Mouse (Mus musculus) forebrain, embryonic 16.5 days (tissue): ENCODE measurements around the gene Zscan4b. TPM values are rescaled to one million over a fixed set of nuclear protein-coding genes. Genes with fewer than 3 reads are reported as not detected.
"Not testable (repeated sequence)": the region's sequence is repeated elsewhere in the genome, so short reads cannot be mapped to it uniquely, and the experiment has no call there.

ENCODE experiments used
- ATAC-seq: fragments of 200-750 bp; cut with Nextera tagmentation; 2 replicates; pipeline ENCODE4 v1.8.0; 2017; ENCODE audit warnings: mild to moderate bottlenecking, moderate library complexity
- H3K27ac ChIP-seq: fragments of 300-500 bp; sonication (generic); 2 replicates; pipeline ENCODE4 v1.5.1; 2014; ENCODE audit warnings: low read length, control low read depth
- H3K27me3 ChIP-seq: fragments of 300-500 bp; sonication (generic); replicated peaks from 2 replicates; pipeline ENCODE4 v1.6.1; 2014; ENCODE audit warnings: low read length; ENCODE audit not compliant: control insufficient read depth, insufficient read depth
- H3K36me3 ChIP-seq: fragments of 300-500 bp; sonication (generic); 2 replicates; pipeline ENCODE4 v1.6.1; 2014; ENCODE audit not compliant: control insufficient read depth, insufficient read depth
- H3K4me1 ChIP-seq: fragments of 300-500 bp; sonication (generic); replicated peaks from 2 replicates; pipeline ENCODE4 v1.6.1; 2014; ENCODE audit warnings: low read length; ENCODE audit not compliant: control insufficient read depth, insufficient read depth
- H3K4me2 ChIP-seq: fragments of 300-500 bp; sonication (generic); 2 replicates; pipeline ENCODE4 v1.6.1; 2014; ENCODE audit warnings: mild to moderate bottlenecking, low read length, control low read depth
- H3K4me3 ChIP-seq: fragments of 300-500 bp; sonication (generic); replicated peaks from 2 replicates; pipeline ENCODE4 v1.5.1; 2014; ENCODE audit warnings: mild to moderate bottlenecking, low read length, control low read depth
- H3K9ac ChIP-seq: fragments of 300-500 bp; sonication (generic); replicated peaks from 2 replicates; pipeline ENCODE4 v1.6.1; 2014; ENCODE audit warnings: low read depth, low read length, control low read depth
- H3K9me3 ChIP-seq: fragments of 300-500 bp; sonication (generic); 2 replicates; pipeline ENCODE4 v1.6.1; 2016; ENCODE audit warnings: low read length; ENCODE audit not compliant: control insufficient read depth
- WGBS: fragments of 180-500 bp; shearing (Covaris S2); extraction: QIAGEN DNeasy Blood & Tissue Kit; methylation state at CpG from one replicate; pipeline ENCODE4 v1.1.7; 2014; 5-methylcytosine and 5-hydroxymethylcytosine counted together
- polyA plus RNA-seq: library from polyadenylated mRNA; unstranded; fragments of >200 nt; fragmentation: Nextera tagmentation; extraction: Ambion mirVana; gene quantifications from 2 replicates; pipeline ENCODE4 v1.2.1, GENCODE M21; 2015

Zscan4b gene
- not detected in 2 replicates for polyA plus RNA-seq

GRCm38 (mm10) chr7:10904950-10905349 is at the start of gene Zscan4b:
Gene Zscan4b (minus strand): TSS chr7:10905050.
- H3K4me1 ChIP-seq, H3K4me2 ChIP-seq, H3K9me3 ChIP-seq, H3K27me3 ChIP-seq, H3K9ac ChIP-seq, H3K27ac ChIP-seq, H3K36me3 ChIP-seq, H3K4me3 ChIP-seq, ATAC-seq: not testable (repeated sequence)
- WGBS = 100% methylated on average over 1 of the region's 1 CpGs

Other genes with a start within 250 kb of the Zscan4b start
- gene Nlrp4b, start 217.3 kb downstream of the Zscan4b start, polyA plus RNA-seq = not detected in 2 replicates
- not detected in 2 replicates for gene Vmn1r71, start 150.7 kb downstream of the Zscan4b start, polyA plus RNA-seq
- gene Zscan4c, start 100.7 kb upstream of the Zscan4b start, polyA plus RNA-seq = not detected in 2 replicates
- gene Zscan4-ps1, start 164.6 kb upstream of the Zscan4b start, polyA plus RNA-seq = not detected in 2 replicates